Mouse (Mus musculus) limb, embryonic 14.5 days (tissue): ENCODE measurements around the gene Vsig10. TPM values are rescaled to one million over a fixed set of nuclear protein-coding genes. Genes with fewer than 3 reads are reported as not detected.

Experiments
- ATAC-seq: fragments of 200-750 bp; cut with Nextera tagmentation; 2 replicates; pipeline ENCODE4 v1.8.0; 2017; ENCODE audit warnings: low read depth, moderate number of reproducible peaks, moderate TSS enrichment; ENCODE audit not compliant: low FRiP score
- DNase-seq: peaks from one replicate; pipeline ENCODE4 v3.0.0-alpha.2; 2015; ENCODE audit warnings: low spot score
- H3K27ac ChIP-seq: fragments of 300-500 bp; sonication (generic); replicated peaks from 2 replicates; pipeline ENCODE4 v1.5.1; 2014; ENCODE audit warnings: low read depth, mild to moderate bottlenecking, low read length, moderate library complexity, mixed read lengths
- H3K27me3 ChIP-seq: fragments of 300-500 bp; sonication (generic); 2 replicates; pipeline ENCODE4 v1.6.1; 2014; ENCODE audit warnings: low read length, mixed read lengths; ENCODE audit not compliant: control insufficient read depth, insufficient read depth
- H3K36me3 ChIP-seq: fragments of 300-500 bp; sonication (generic); 2 replicates; pipeline ENCODE4 v1.6.1; 2014; ENCODE audit warnings: mild to moderate bottlenecking, low read length, moderate library complexity, mixed read lengths; ENCODE audit not compliant: control insufficient read depth, insufficient read depth
- H3K4me1 ChIP-seq: fragments of 300-500 bp; sonication (generic); 2 replicates; pipeline ENCODE4 v1.6.1; 2014; ENCODE audit warnings: antibody characterized with exemption, low read length, mixed read lengths; ENCODE audit not compliant: control insufficient read depth, insufficient read depth
- H3K4me2 ChIP-seq: fragments of 300-500 bp; sonication (generic); replicated peaks from 2 replicates; pipeline ENCODE4 v1.6.1; 2014; ENCODE audit warnings: low read depth, mild to moderate bottlenecking, low read length, moderate library complexity; ENCODE audit not compliant: severe bottlenecking
- H3K4me3 ChIP-seq: fragments of 300-500 bp; sonication (generic); replicated peaks from 2 replicates; pipeline ENCODE4 v1.5.1; 2014; ENCODE audit warnings: low read length
- H3K9ac ChIP-seq: fragments of 300-500 bp; sonication (generic); 2 replicates; pipeline ENCODE4 v1.6.1; 2014; ENCODE audit warnings: mild to moderate bottlenecking, low read depth, low read length, moderate library complexity; ENCODE audit not compliant: severe bottlenecking
- H3K9me3 ChIP-seq: fragments of 300-500 bp; sonication (generic); 2 replicates; pipeline ENCODE4 v1.6.1; 2016; ENCODE audit warnings: low read length; ENCODE audit not compliant: control insufficient read depth
- POLR2A ChIP-seq: fragments of 200-500 bp; IDR thresholded peaks from 2 replicates; pipeline ENCODE4 v1.8.0; 2012; ENCODE audit warnings: inconsistent platforms, mild to moderate bottlenecking, moderate library complexity, borderline replicate concordance; ENCODE audit not compliant: insufficient read depth, insufficient read length; ENCODE audit errors: extremely low read depth
- WGBS: fragments of 180-500 bp; shearing (Covaris S2); extraction: QIAGEN DNeasy Blood & Tissue Kit; methylation state at CpG from one replicate; pipeline ENCODE4 v1.1.7; 2014; 5-methylcytosine and 5-hydroxymethylcytosine counted together
- polyA plus RNA-seq, 2 experiments: library from polyadenylated mRNA; depleted of rRNA in 1 of 2; stranded (reverse) in 1 of 2; unstranded in 1 of 2; fragments of >200 nt; fragmentation: Nextera tagmentation in 1 of 2; extraction: Ambion mirVana in 1 of 2; gene quantifications; 2 replicates each; pipeline versions ENCODE4 v1.2.1 to v1.2.3; 2012 to 2014

Gene Vsig10
- polyA plus RNA-seq, 2 experiments: 4.5 to 10.3 TPM

GRCm38 (mm10) chr5:117285266-117285665 lies 33.6 kb upstream of the Vsig10 start:
- H3K9ac ChIP-seq: 0 out of 2 replicates have a peak overlapping the region, but pooled peaks have one; percentile 16
- no peak overlapping the region for H3K27ac ChIP-seq
- no peak for ATAC-seq
- TF ChIP-seq POLR2A: no peak
- H3K36me3 ChIP-seq: peaks cover 48% of the 10 kb centered on the region
- H3K4me1 ChIP-seq: peaks cover 12% of the 10 kb centered on the region
- no peaks in the 10 kb centered on the region for H3K27me3 ChIP-seq
- no peaks in the 10 kb centered on the region for H3K9me3 ChIP-seq
- 70% methylated on average over 4 of the region's 4 CpGs for WGBS
- no peak overlapping the region for H3K4me3 ChIP-seq
- no peak overlapping the region for H3K4me2 ChIP-seq
- DNase-seq: no peak

GRCm38 (mm10) chr5:117286286-117286685 lies 32.6 kb upstream of the Vsig10 start:
- no peak for TF ChIP-seq POLR2A
- peaks cover 40% of the 10 kb centered on the region for H3K36me3 ChIP-seq
- WGBS: 28% methylated on average over 3 of the region's 3 CpGs
- H3K9me3 ChIP-seq: no peaks in the 10 kb centered on the region
- peak overlapping the region; percentile 77 for H3K4me3 ChIP-seq
- DNase-seq (no peak), ATAC-seq (no peak)
- H3K27me3 ChIP-seq: no peaks in the 10 kb centered on the region
- H3K4me2 ChIP-seq: peak overlapping the region; percentile 59
- no peak overlapping the region for H3K27ac ChIP-seq
- H3K9ac ChIP-seq: peak overlapping the region; percentile 86
- peaks cover 12% of the 10 kb centered on the region for H3K4me1 ChIP-seq

GRCm38 (mm10) chr5:117286831-117287822 lies 31.8 kb upstream of the Vsig10 start, which contains the start of gene Pebp1:
Gene Pebp1 (minus strand): TSS chr5:117287625.
- 0 out of 2 replicates have a peak, but pooled peaks have one; percentile 18 for TF ChIP-seq POLR2A
- ATAC-seq: peak; percentile 97

GRCm38 (mm10) chr5:117289646-117290045 lies 29.2 kb upstream of the Vsig10 start:
- no peaks in the 10 kb centered on the region for H3K9me3 ChIP-seq
- H3K4me2 ChIP-seq: no peak overlapping the region
- no peaks in the 10 kb centered on the region for H3K27me3 ChIP-seq
- ATAC-seq: no peak
- no peak for TF ChIP-seq POLR2A
- peaks cover 12% of the 10 kb centered on the region for H3K36me3 ChIP-seq
- H3K4me1 ChIP-seq: peaks cover 12% of the 10 kb centered on the region
- H3K9ac ChIP-seq: no peak overlapping the region
- no peak overlapping the region for H3K27ac ChIP-seq
- no peak for DNase-seq
- no peak overlapping the region for H3K4me3 ChIP-seq

More at GRCm38 (mm10) chr5:117286831-117287822, 31.8 kb upstream of the Vsig10 start, which contains the start of gene Pebp1:
- under 1% methylated on average over 65 of the region's 77 CpGs for WGBS
- H3K9ac ChIP-seq: peak within 1 kb of the TSS; percentile 86
- no peaks in the 10 kb centered on the region for H3K9me3 ChIP-seq
- peak within 1 kb of the TSS; percentile 68 for H3K27ac ChIP-seq
- H3K36me3 ChIP-seq: peaks cover 31% of the 10 kb centered on the region
- peak within 1 kb of the TSS; percentile 77 for H3K4me3 ChIP-seq
- H3K4me2 ChIP-seq: peak within 1 kb of the TSS; percentile 59
- H3K4me1 ChIP-seq: peaks cover 12% of the 10 kb centered on the region
- DNase-seq: peak; percentile 96
- H3K27me3 ChIP-seq: no peaks in the 10 kb centered on the region

GRCm38 (mm10) chr5:117290081-117290480 lies 28.8 kb upstream of the Vsig10 start:
- Histone ChIP-seq H3K27ac (no peak overlapping the region), H3K4me2 (no peak overlapping the region), H3K9ac (no peak overlapping the region), H3K36me3 (peaks cover 7% of the 10 kb centered on the region; the same call in 1 of the 2 replicates), H3K4me3 (no peak overlapping the region), H3K9me3 (no peaks in the 10 kb centered on the region), H3K27me3 (no peaks in the 10 kb centered on the region), H3K4me1 (peaks cover 12% of the 10 kb centered on the region)
- ATAC-seq (no peak), DNase-seq (no peak)
- 98% methylated on average over 2 of the region's 2 CpGs for WGBS
- no peak for TF ChIP-seq POLR2A
